Mouse (Mus musculus) limb, embryonic 14.5 days (tissue): ENCODE measurements around the gene Gm5592. TPM values are rescaled to one million over a fixed set of nuclear protein-coding genes. Genes with fewer than 3 reads are reported as not detected.
"Not testable (repeated sequence)": the region's sequence is repeated elsewhere in the genome, so short reads cannot be mapped to it uniquely, and the experiment has no call there.

Experiments
- ATAC-seq: fragments of 200-750 bp; cut with Nextera tagmentation; 2 replicates; pipeline ENCODE4 v1.8.0; 2017; ENCODE audit warnings: low read depth, moderate number of reproducible peaks, moderate TSS enrichment; ENCODE audit not compliant: low FRiP score
- DNase-seq: peaks from one replicate; pipeline ENCODE4 v3.0.0-alpha.2; 2015; ENCODE audit warnings: low spot score
- H3K27ac ChIP-seq: fragments of 300-500 bp; sonication (generic); replicated peaks from 2 replicates; pipeline ENCODE4 v1.5.1; 2014; ENCODE audit warnings: low read depth, mild to moderate bottlenecking, low read length, moderate library complexity, mixed read lengths
- H3K27me3 ChIP-seq: fragments of 300-500 bp; sonication (generic); 2 replicates; pipeline ENCODE4 v1.6.1; 2014; ENCODE audit warnings: low read length, mixed read lengths; ENCODE audit not compliant: control insufficient read depth, insufficient read depth
- H3K36me3 ChIP-seq: fragments of 300-500 bp; sonication (generic); 2 replicates; pipeline ENCODE4 v1.6.1; 2014; ENCODE audit warnings: mild to moderate bottlenecking, low read length, moderate library complexity, mixed read lengths; ENCODE audit not compliant: control insufficient read depth, insufficient read depth
- H3K4me1 ChIP-seq: fragments of 300-500 bp; sonication (generic); 2 replicates; pipeline ENCODE4 v1.6.1; 2014; ENCODE audit warnings: antibody characterized with exemption, low read length, mixed read lengths; ENCODE audit not compliant: control insufficient read depth, insufficient read depth
- H3K4me2 ChIP-seq: fragments of 300-500 bp; sonication (generic); replicated peaks from 2 replicates; pipeline ENCODE4 v1.6.1; 2014; ENCODE audit warnings: low read depth, mild to moderate bottlenecking, low read length, moderate library complexity; ENCODE audit not compliant: severe bottlenecking
- H3K4me3 ChIP-seq: fragments of 300-500 bp; sonication (generic); replicated peaks from 2 replicates; pipeline ENCODE4 v1.5.1; 2014; ENCODE audit warnings: low read length
- H3K9ac ChIP-seq: fragments of 300-500 bp; sonication (generic); 2 replicates; pipeline ENCODE4 v1.6.1; 2014; ENCODE audit warnings: mild to moderate bottlenecking, low read depth, low read length, moderate library complexity; ENCODE audit not compliant: severe bottlenecking
- H3K9me3 ChIP-seq: fragments of 300-500 bp; sonication (generic); 2 replicates; pipeline ENCODE4 v1.6.1; 2016; ENCODE audit warnings: low read length; ENCODE audit not compliant: control insufficient read depth
- POLR2A ChIP-seq: fragments of 200-500 bp; IDR thresholded peaks from 2 replicates; pipeline ENCODE4 v1.8.0; 2012; ENCODE audit warnings: inconsistent platforms, mild to moderate bottlenecking, moderate library complexity, borderline replicate concordance; ENCODE audit not compliant: insufficient read depth, insufficient read length; ENCODE audit errors: extremely low read depth
- WGBS: fragments of 180-500 bp; shearing (Covaris S2); extraction: QIAGEN DNeasy Blood & Tissue Kit; methylation state at CpG from one replicate; pipeline ENCODE4 v1.1.7; 2014; 5-methylcytosine and 5-hydroxymethylcytosine counted together
- polyA plus RNA-seq, 2 experiments: library from polyadenylated mRNA; depleted of rRNA in 1 of 2; stranded (reverse) in 1 of 2; unstranded in 1 of 2; fragments of >200 nt; fragmentation: Nextera tagmentation in 1 of 2; extraction: Ambion mirVana in 1 of 2; gene quantifications; 2 replicates each; pipeline versions ENCODE4 v1.2.1 to v1.2.3; 2012 to 2014

The Gm5592 gene
- polyA plus RNA-seq (2012; rRNA removed) = not detected in 2 replicates
- not detected in 2 replicates for polyA plus RNA-seq (2014; fragmentation: Nextera tagmentation; extraction: Ambion mirVana)

DNA sequence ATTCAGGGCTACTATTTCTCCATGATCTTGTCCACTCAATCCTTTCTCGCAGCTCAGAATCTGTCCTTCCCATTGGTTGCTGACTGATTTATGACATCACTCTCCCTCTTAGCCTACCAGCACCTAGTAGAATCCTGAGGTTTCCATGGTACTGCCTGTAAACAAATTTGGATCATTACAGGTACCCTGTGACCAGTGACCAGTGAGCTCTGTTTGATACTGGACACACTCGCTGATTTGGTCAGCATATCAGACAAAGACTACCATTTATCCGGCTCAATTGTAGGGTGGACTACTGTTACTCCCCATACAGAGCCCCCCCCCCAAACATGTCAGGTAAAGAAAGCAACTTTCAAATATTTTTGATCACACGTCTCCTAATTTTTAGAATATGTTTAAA lies at the start of gene Gm5592:
Gm5592 (plus strand) TSS at position 301 of the 400 bp plus-strand sequence.
- not testable (repeated sequence) for H3K27ac ChIP-seq, H3K9ac ChIP-seq, H3K27me3 ChIP-seq, H3K9me3 ChIP-seq, DNase-seq, H3K4me1 ChIP-seq, H3K4me3 ChIP-seq, H3K36me3 ChIP-seq, ATAC-seq, H3K4me2 ChIP-seq
- 90% methylated on average over 4 of the region's 4 CpGs for WGBS

DNA sequence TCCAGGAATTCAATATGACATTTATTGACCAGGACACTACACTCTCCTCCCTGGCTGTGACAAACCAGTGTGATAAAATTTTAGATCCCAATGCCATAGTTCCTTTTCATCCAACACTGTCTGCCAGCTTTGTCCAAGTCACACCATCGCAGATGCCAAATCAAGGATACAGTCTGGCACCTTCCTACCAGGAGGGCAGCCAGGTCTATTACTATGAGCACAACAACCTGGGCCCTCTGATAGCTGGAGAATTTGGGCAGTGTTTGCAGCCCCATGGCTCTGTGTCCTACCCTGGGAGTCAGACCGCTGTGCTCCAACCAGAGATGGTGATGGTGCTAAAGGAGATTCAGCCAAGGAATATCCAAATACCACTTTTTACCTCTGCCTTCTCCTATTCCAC lies 2.2 kb downstream of the Gm5592 start:
- DNase-seq, H3K9me3 ChIP-seq, H3K36me3 ChIP-seq, H3K27me3 ChIP-seq, H3K9ac ChIP-seq, H3K27ac ChIP-seq, H3K4me3 ChIP-seq, H3K4me1 ChIP-seq, ATAC-seq, H3K4me2 ChIP-seq: not testable (repeated sequence)
- 92% methylated on average over 2 of the region's 2 CpGs for WGBS

GRCm38 (mm10) chr7:41157879-41158278 lies 4.2 kb downstream of the Gm5592 start:
- not testable (repeated sequence) for H3K4me1 ChIP-seq, DNase-seq, H3K36me3 ChIP-seq, H3K4me3 ChIP-seq, ATAC-seq, H3K9ac ChIP-seq, H3K4me2 ChIP-seq, H3K27me3 ChIP-seq, H3K9me3 ChIP-seq, H3K27ac ChIP-seq
- no CpG with 5 or more reads among the region's 1 CpGs for WGBS

GRCm38 (mm10) chr7:41158562-41158961 lies 4.9 kb downstream of the Gm5592 start:
- DNase-seq, ATAC-seq, H3K36me3 ChIP-seq: not testable (repeated sequence)

DNA sequence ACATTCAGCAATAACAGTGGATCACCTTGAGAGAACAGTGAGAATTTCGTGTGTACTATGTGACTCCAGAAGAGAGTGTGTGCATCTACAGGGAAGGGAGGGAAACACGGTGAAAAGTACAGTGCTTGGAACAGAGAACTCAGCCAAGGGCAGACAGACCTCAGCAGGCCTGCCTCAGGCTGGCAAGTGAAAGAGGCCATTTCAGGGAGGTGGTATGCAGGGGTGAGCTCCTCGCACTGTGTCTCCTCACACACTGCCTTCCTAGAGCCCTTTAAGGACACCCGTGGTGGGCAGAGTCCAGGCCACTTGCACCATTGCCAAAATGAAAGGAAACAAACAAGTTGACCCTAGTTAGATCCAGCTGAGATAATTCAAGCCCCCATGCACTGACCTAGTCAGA lies 40.0 kb downstream of the Gm5592 start:
- Histone ChIP-seq H3K4me3 (no peak overlapping the region), H3K9me3 (no peaks in the 10 kb centered on the region), H3K4me1 (no peaks in the 10 kb centered on the region), H3K27ac (no peak overlapping the region), H3K27me3 (no peaks in the 10 kb centered on the region), H3K36me3 (no peaks in the 10 kb centered on the region), H3K4me2 (no peak overlapping the region), H3K9ac (no peak overlapping the region)
- ATAC-seq (no peak), DNase-seq (no peak)
- no peak for TF ChIP-seq POLR2A
- 56% methylated on average over 4 of the region's 4 CpGs for whole genome bisulfite sequencing

More at GRCm38 (mm10) chr7:41158562-41158961, 4.9 kb downstream of the Gm5592 start:
- not testable (repeated sequence) for H3K9ac ChIP-seq, H3K4me3 ChIP-seq, H3K4me1 ChIP-seq, H3K27me3 ChIP-seq, H3K9me3 ChIP-seq, H3K4me2 ChIP-seq, H3K27ac ChIP-seq
- WGBS = 64% methylated on average over 2 of the region's 2 CpGs

Other genes with a start within 250 kb of the Gm5592 start
- gene 4930433I11Rik, start 166.3 kb upstream of the Gm5592 start, polyA plus RNA-seq (2012; rRNA removed) = not detected in 2 replicates
- gene 4930433I11Rik, start 166.3 kb upstream of the Gm5592 start, polyA plus RNA-seq (2014; fragmentation: Nextera tagmentation; extraction: Ambion mirVana) = not detected in 2 replicates
- not detected in 2 replicates for gene Gm4884, start 121.1 kb upstream of the Gm5592 start, polyA plus RNA-seq (2012; rRNA removed)
- not detected in 2 replicates for gene Gm4884, start 121.1 kb upstream of the Gm5592 start, polyA plus RNA-seq (2014; fragmentation: Nextera tagmentation; extraction: Ambion mirVana)
- gene AI987944, start 239.5 kb downstream of the Gm5592 start, polyA plus RNA-seq (2012; rRNA removed) = 4.7 and 6.9 TPM in 2 replicates
- 12.8 TPM in 2 replicates for gene AI987944, start 239.5 kb downstream of the Gm5592 start, polyA plus RNA-seq (2014; fragmentation: Nextera tagmentation; extraction: Ambion mirVana)